Mouse (Mus musculus): ENCODE data around the gene Eef1a2.

DNA sequence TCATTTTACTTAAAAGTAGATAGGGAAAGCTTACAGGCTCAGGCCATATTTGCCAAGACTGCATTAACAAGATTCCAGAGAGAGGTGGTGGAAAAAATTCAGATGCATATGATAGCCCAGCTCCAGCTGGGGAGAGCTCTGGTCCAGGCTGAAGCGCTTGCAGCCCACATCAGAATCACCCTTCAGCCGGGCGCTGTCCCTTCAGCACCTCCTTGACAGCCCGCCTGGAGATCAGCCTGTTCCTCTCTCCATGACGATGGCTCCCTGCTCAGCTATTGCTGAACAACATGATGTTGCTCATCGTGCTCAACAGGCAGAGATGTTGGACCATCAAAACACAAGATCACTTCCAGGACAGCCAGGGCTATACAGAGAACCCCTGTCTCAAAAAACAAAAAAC, 19.9 kb downstream of the Eef1a2 start:
- TF ChIP-seq CTCF (IDR thresholded peaks at IDR 0.05; ENCODE audit: control insufficient read depth, insufficient read depth, insufficient replicate concordance, low read depth, low read length): no peak
- TF ChIP-seq POLR2A (IDR thresholded peaks at IDR 0.05; ENCODE audit: control insufficient read depth, low read depth, low read length): no peak
